Mouse (Mus musculus): ENCODE measurements around the gene Mif. TPM values are rescaled to one million over a fixed set of nuclear protein-coding genes. Genes with fewer than 3 reads are reported as not detected.

The Mif gene
- total RNA-seq, 2 experiments from 2014 or later, result 563 to 640 TPM

- no peak for DNase-seq (ENCODE audit: low spot score in 2 of 2)
These were observed 20.9 kb downstream of the Mif start for GRCm38 (mm10) chr10:75839092-75839491.

- DNase-seq (ENCODE audit: low spot score in 2 of 2), result peak; percentile 91
These were observed 22.7 kb downstream of the Mif start, which contains the start of gene Gstt2 for GRCm38 (mm10) chr10:75837248-75837759. TSS of gene Gstt2 (minus strand) at chr10:75837424.

GRCm38 (mm10) chr10:75835761-75836531, 24.1 kb downstream of the Mif start:
- DNase-seq (ENCODE audit: low spot score in 2 of 2), result no peak

DNA sequence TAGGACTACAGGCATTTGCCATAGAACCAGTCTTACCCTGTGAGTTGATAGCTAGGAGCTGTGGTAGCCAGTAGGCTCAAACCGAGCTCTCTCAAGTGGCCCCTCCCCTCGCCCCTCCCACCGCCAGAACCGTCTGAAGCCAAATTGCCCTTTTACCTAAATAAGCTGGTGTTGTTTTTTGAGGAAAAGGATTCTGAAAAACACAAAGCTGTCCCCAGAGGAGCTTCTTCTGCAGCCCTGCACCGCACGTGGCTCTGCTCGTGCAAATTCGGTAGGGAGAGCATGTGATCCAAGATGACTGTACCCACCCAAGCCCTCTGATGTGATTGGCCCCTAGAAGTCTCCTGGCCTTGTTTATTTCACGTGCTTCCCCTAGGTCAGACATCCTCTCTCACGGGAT, 24.7 kb downstream of the Mif start:
- DNase-seq (ENCODE audit: low spot score in 2 of 2), result no peak

- DNase-seq (ENCODE audit: low spot score in 2 of 2), result no peak
These were observed 25.3 kb downstream of the Mif start for GRCm38 (mm10) chr10:75834721-75835120.

- DNase-seq (ENCODE audit: low spot score in 2 of 2), result no peak
These were observed 25.8 kb downstream of the Mif start for GRCm38 (mm10) chr10:75834250-75834649.

DNA sequence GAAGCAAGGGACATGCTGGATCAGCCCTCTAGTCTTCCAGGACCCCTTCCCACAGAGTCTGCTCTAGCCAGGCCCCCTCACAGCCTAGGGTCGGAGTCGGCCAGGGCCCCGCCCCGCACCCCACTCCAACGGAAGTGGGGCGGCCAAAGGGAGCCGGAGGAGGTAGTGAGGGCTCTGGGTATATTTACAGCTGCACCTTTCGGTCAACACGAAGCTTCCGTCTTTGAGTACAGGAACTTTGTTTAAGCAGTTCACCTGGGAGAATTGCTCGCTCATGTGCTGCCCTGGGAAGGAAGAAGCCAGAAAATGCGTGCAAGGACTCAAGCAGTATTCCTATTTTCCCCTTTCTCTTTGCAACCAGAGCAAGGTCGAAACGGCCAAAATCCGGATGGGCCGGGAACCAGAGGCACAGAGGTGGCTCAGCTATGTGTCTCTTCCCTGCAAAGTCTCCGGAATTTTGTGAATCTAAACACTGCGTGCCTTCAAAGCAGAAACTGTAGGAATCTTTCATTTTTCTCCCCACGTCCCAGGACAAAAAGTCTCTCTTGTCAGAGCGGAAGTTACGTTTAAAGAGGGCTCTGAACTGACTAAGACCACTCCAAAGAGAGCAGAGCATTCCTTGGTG, 26.5 kb downstream of the Mif start:
- no peak for DNase-seq (ENCODE audit: low spot score in 2 of 2)

- DNase-seq (ENCODE audit: low spot score in 2 of 2), result no peak
These were observed 27.7 kb downstream of the Mif start for GRCm38 (mm10) chr10:75832272-75832895.

- DNase-seq (ENCODE audit: low spot score in 2 of 2), result no peak
These were observed 29.8 kb downstream of the Mif start for GRCm38 (mm10) chr10:75830275-75830670.

GRCm38 (mm10) chr10:75829529-75830274, 30.3 kb downstream of the Mif start:
- no peak for DNase-seq (ENCODE audit: low spot score in 2 of 2)

GRCm38 (mm10) chr10:75828500-75828931, 31.5 kb downstream of the Mif start:
- DNase-seq (ENCODE audit: low spot score in 2 of 2), result peak; percentile 25 to 81

DNA sequence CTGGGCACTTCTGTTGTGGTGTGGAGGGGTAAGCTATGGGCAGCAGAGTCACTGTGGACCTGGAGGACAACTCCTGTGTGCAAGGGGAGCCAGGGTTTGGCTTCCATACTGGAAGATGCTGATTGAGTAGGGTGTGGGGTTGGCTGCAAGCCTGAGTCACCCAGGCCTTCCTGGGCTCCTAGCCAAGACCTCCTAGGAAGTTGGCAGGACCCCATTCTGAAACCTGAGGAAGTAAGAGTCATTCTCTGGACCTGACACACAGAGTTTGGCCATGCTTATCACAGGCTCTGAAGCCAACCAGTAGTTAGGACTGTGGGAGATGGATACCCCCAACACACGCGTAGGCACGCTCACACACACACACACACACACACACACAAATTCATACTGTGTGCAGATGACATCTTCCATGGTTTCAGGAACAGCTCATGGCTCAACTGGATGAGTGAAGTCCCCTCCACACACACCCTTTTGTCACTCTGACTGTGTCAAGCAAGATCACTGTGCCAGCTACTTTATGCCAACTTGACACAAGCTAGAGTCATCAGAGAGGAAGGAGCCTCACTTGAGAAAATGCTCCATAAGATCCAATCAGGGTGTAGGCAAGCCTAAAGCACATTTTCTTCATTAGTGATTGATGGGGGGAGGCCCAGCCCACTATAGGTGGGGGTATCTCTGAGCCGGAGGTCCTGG, 32.2 kb downstream of the Mif start:
- peak in 1 of 2 experiments; percentile 40 for DNase-seq (ENCODE audit: low spot score in 2 of 2)

- no peak for DNase-seq (ENCODE audit: low spot score in 2 of 2)
These were observed 35.5 kb downstream of the Mif start for GRCm38 (mm10) chr10:75824530-75824929.

DNA sequence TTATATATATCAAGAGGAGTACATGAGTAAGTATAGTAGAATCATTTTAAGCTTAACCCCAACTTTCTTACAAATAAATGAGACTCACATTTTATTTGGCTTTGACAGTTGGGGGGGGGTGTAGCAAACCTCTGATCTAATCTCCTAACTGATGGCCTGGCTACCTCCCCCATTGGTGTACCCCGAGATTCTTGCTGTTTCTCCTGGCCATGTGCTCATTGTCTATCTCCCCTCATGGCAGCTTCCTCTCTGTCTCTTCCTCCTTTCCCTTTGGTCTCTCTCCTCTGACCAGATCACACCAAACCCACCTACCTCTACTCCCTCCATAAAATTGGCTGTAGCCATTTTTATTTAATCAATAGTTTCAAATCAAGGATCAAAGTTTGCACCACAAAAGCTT, 36.3 kb downstream of the Mif start:
- no peak for DNase-seq (ENCODE audit: low spot score in 2 of 2)

- no peak for DNase-seq (ENCODE audit: low spot score in 2 of 2)
These were observed 37.6 kb downstream of the Mif start, which contains the start of gene Gstt4 for GRCm38 (mm10) chr10:75822443-75822842. TSS of gene Gstt4 (minus strand) at chr10:75822543.

DNA sequence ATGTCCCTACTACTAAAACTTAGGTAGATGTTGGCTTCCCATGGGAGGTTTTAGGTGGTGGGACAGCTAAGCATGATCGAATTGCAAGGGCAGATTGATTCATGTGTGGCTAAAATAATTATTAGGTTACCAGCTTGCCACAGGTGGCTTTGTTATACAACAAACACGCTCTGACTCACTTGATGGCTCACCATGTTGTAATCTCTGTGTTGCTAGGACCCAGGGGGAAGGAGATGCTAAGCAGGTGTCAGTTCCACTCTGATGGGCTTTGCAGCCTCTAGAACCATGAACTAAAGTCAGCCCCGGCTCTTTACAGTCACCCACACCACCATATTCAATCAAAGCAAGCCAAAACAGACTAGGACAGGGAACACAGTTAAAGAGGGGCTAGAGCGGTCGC, 40.2 kb downstream of the Mif start:
- DNase-seq (ENCODE audit: low spot score in 2 of 2), result no peak

- no peak for DNase-seq (ENCODE audit: low spot score in 2 of 2)
These were observed 41.4 kb downstream of the Mif start for GRCm38 (mm10) chr10:75818641-75819040.
